Mouse (Mus musculus) lung, embryonic 16.5 days (tissue): ENCODE measurements around the gene Adam11. TPM values are rescaled to one million over a fixed set of nuclear protein-coding genes. Genes with fewer than 3 reads are reported as not detected.
A peak's percentile ranks its signal among the peaks of the same experiment; 100 is the strongest.

ENCODE experiments used
- ATAC-seq: fragments of 200-750 bp; cut with Nextera tagmentation; 2 replicates; pipeline ENCODE4 v1.8.0; 2017; ENCODE audit warnings: low read depth, mild to moderate bottlenecking, moderate library complexity
- H3K27ac ChIP-seq: fragments of 300-500 bp; sonication (generic); 2 replicates; pipeline ENCODE4 v1.5.1; 2014; ENCODE audit warnings: mild to moderate bottlenecking, control low read depth, low read length
- H3K27me3 ChIP-seq: fragments of 300-500 bp; sonication (generic); 2 replicates; pipeline ENCODE4 v1.6.1; 2014; ENCODE audit warnings: low read depth, low read length, mixed read lengths; ENCODE audit not compliant: control insufficient read depth, insufficient read depth
- H3K36me3 ChIP-seq: fragments of 300-500 bp; sonication (generic); 2 replicates; pipeline ENCODE4 v1.6.1; 2014; ENCODE audit warnings: low read length; ENCODE audit not compliant: control insufficient read depth, insufficient read depth
- H3K4me1 ChIP-seq: fragments of 300-500 bp; sonication (generic); replicated peaks from 2 replicates; pipeline ENCODE4 v1.6.1; 2014; ENCODE audit warnings: low read length, mixed read lengths; ENCODE audit not compliant: control insufficient read depth, insufficient read depth
- H3K4me2 ChIP-seq: fragments of 300-500 bp; sonication (generic); 2 replicates; pipeline ENCODE4 v1.6.1; 2014; ENCODE audit warnings: low read depth, low read length, control low read depth
- H3K4me3 ChIP-seq: fragments of 300-500 bp; sonication (generic); 2 replicates; pipeline ENCODE4 v1.5.1; 2014; ENCODE audit warnings: mild to moderate bottlenecking, low read length, control low read depth
- H3K9ac ChIP-seq: fragments of 300-500 bp; sonication (generic); 2 replicates; pipeline ENCODE4 v1.6.1; 2014; ENCODE audit warnings: low read length, control low read depth
- H3K9me3 ChIP-seq: fragments of 300-500 bp; sonication (generic); 2 replicates; pipeline ENCODE4 v1.6.1; 2016; ENCODE audit warnings: low read length; ENCODE audit not compliant: control insufficient read depth
- whole genome bisulfite sequencing: fragments of 180-500 bp; shearing (Covaris S2); extraction: QIAGEN DNeasy Blood & Tissue Kit; methylation state at CpG from one replicate; pipeline ENCODE4 v1.1.7; 2014; 5-methylcytosine and 5-hydroxymethylcytosine counted together
- polyA plus RNA-seq: library from polyadenylated mRNA; unstranded; fragments of >200 nt; fragmentation: Nextera tagmentation; extraction: Ambion mirVana; gene quantifications from 2 replicates; pipeline ENCODE4 v1.2.1, GENCODE M21; 2015

Adam11 gene
- polyA plus RNA-seq, 1 experiment from 2014 or later = 5.1 TPM

DNA sequence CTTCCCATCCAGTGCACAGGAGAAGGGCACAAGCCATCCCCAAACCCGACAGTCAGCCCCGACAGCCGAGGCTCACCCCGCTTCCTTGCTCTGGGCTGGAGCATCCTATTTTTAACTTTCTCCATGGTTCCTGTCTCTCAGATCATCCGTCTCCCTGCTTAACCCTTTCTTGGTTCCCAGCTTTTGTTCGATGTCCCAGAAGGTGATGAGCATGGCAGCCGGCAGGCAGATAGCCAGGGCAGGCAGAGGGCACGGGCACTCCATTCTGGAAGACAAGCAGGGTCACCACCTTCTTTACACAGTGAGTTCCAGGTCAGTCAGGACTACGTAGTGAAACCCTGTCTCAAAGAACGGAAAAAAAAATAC lies 19.7 kb downstream of the Adam11 start:
- ATAC-seq = no peak
- Histone ChIP-seq H3K4me3 (no peak overlapping the region), H3K4me1 (peaks cover 11% of the 10 kb centered on the region; the same call in 1 of the 2 replicates), H3K27me3 (no peaks in the 10 kb centered on the region), H3K9me3 (no peaks in the 10 kb centered on the region), H3K27ac (no peak overlapping the region), H3K9ac (no peak overlapping the region), H3K4me2 (no peak overlapping the region), H3K36me3 (no peaks in the 10 kb centered on the region)
- WGBS = 33% methylated on average over 10 of the region's 10 CpGs

DNA sequence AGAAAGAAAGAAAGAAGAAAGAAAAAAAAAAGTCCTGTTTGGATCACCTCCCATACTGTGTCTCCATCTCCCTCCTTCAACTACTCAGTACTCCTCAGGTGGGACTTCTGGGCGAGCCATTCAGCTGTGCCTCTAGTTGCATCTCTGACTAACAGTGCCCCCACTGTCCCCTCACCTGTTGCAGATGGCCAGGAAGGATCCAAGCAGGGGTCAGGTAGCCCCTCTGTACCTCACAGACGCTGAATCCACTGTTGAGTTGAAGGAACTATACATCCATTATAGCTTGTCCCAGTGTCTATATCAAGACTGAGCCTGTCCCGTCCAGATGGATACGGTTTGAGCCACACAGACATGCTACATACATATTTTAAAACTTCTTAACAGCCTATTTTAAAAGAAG lies 20.3 kb downstream of the Adam11 start:
- H3K36me3 ChIP-seq = no peaks in the 10 kb centered on the region
- H3K4me3 ChIP-seq = no peak overlapping the region
- H3K27ac ChIP-seq = no peak overlapping the region
- H3K4me1 ChIP-seq = peaks cover 11% of the 10 kb centered on the region; the same call in 1 of the 2 replicates
- H3K4me2 ChIP-seq = no peak overlapping the region
- WGBS = 78% methylated on average over 4 of the region's 4 CpGs
- no peaks in the 10 kb centered on the region for H3K9me3 ChIP-seq
- no peaks in the 10 kb centered on the region for H3K27me3 ChIP-seq
- no peak overlapping the region for H3K9ac ChIP-seq
- no peak for ATAC-seq

DNA sequence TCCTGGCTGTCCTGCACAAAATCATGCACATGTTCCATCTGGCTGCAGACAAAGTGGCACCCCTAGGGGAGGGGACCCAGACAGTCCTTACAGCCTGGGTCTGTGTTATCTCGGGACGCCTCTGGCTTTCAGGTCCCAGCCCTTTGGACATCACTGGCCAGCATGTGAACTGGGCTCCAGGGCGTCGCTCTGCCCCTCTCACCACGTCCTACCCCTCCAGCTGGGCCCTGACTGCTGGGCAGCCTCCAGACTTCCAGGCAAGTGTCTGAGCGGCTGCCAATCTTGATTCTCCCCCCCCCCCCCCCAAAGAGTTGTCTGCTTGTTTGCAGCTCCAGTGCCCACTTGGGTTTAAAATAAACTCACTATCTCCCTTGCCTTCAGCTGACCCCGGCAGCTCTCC lies 22.2 kb downstream of the Adam11 start:
- Histone ChIP-seq H3K36me3 (no peaks in the 10 kb centered on the region), H3K27me3 (no peaks in the 10 kb centered on the region), H3K4me2 (no peak overlapping the region), H3K4me3 (no peak overlapping the region), H3K9ac (no peak overlapping the region), H3K27ac (no peak overlapping the region), H3K9me3 (no peaks in the 10 kb centered on the region), H3K4me1 (0 out of 2 replicates have a peak, but pooled peaks cover 3% of the 10 kb centered on the region)
- 36% methylated on average over 7 of the region's 7 CpGs for WGBS
- ATAC-seq = no peak

DNA sequence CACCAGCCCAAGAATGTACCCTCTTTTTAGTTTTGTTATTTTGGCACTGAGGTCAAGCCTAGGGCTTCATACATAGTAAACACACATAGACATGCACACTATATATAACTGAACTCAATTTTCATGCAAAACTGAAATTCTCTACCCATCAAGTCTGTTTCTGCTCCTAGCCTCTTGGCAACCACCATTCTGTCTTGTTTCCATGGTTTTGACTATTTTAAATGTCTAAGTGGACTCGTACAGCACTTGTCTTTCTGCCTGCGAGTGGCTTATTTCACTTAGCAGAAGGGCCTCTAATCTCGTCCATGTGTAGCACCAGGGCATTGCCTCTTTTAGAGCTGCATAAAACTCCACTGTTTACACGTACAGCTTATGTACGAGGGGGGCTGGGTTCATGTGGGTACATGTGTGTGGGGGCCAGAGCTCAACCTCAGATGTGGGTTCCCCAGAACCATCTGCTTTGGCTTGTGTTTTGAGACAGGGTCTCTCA lies 26.5 kb downstream of the Adam11 start:
- Histone ChIP-seq H3K27ac (no peak overlapping the region), H3K27me3 (no peaks in the 10 kb centered on the region), H3K9me3 (no peaks in the 10 kb centered on the region), H3K9ac (no peak overlapping the region), H3K4me2 (no peak overlapping the region), H3K36me3 (no peaks in the 10 kb centered on the region), H3K4me3 (no peak overlapping the region), H3K4me1 (no peaks in the 10 kb centered on the region)
- whole genome bisulfite sequencing = 53% methylated on average over 5 of the region's 5 CpGs
- no peak for ATAC-seq

DNA sequence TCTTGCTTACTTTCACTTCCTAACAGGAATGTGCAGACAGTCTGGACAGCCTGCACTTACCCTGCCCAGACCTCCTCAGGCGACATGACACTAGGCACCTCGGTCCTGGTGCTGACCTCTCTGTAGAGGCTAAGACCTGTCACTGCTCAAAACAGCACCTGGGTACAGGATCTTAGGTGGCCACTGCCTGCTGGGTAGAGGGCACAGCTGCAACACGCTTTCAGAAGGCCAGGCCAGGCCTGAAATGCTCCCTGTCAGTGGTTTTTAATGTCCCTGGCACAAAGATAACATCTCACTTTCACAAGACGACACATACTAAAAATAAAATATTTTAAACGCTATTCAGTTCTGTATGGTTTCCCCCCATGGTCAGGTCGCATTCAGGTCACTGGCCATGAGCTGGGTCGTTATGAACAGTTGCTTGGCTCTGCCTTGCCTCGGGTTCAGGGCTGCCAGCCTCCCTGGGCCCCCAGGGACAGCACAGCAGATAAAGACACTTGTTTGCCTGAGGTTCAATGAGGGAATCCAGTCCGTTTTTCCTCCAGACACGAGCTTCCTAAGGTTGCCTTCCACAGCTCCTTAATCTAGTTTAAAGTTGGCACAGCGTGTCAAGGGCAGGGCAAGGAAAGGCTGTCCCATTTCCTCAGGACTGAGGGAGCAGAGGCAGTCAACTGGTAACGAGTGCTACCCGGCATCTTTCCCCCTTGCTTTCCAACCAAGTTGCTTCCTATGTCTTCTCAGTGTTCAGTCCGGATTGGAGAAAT lies 30.6 kb downstream of the Adam11 start:
- Histone ChIP-seq H3K4me2 (no peak overlapping the region), H3K4me1 (no peaks in the 10 kb centered on the region)

DNA sequence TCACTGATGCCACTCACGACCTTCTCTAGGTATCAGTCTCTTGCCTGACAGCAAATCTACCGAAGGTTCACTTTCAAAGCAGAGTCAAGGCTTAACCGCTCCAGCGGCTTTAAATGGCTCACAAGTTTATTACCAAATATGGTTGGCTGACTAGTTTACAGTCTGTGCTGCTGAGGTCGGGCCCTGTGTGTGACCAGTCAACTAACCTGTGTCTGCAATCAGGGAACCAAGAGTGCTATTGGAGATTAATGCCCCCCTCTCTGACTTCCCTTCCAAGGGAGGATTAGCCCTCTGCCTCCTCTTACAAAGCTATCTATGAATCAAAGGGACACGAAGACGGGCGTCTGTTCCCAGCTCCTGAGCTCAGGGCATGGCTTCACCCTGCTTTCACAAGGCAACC lies 32.9 kb downstream of the Adam11 start:
- no peak for ATAC-seq
- no peak overlapping the region for H3K9ac ChIP-seq
- WGBS = 52% methylated on average over 8 of the region's 8 CpGs
- H3K4me1 ChIP-seq = no peaks in the 10 kb centered on the region
- no peak overlapping the region for H3K4me2 ChIP-seq
- H3K27me3 ChIP-seq = no peaks in the 10 kb centered on the region
- no peak overlapping the region for H3K27ac ChIP-seq
- peaks cover 13% of the 10 kb centered on the region for H3K36me3 ChIP-seq
- H3K4me3 ChIP-seq = no peak overlapping the region
- H3K9me3 ChIP-seq = no peaks in the 10 kb centered on the region

More for the DNA sequence above, 30.6 kb downstream of the Adam11 start:
- H3K36me3 ChIP-seq = peaks cover 5% of the 10 kb centered on the region
- WGBS = 51% methylated on average over 14 of the region's 14 CpGs
- no peak for ATAC-seq
- no peaks in the 10 kb centered on the region for H3K27me3 ChIP-seq
- no peak overlapping the region for H3K27ac ChIP-seq
- no peaks in the 10 kb centered on the region for H3K9me3 ChIP-seq
- H3K4me3 ChIP-seq = no peak overlapping the region
- H3K9ac ChIP-seq = no peak overlapping the region

DNA sequence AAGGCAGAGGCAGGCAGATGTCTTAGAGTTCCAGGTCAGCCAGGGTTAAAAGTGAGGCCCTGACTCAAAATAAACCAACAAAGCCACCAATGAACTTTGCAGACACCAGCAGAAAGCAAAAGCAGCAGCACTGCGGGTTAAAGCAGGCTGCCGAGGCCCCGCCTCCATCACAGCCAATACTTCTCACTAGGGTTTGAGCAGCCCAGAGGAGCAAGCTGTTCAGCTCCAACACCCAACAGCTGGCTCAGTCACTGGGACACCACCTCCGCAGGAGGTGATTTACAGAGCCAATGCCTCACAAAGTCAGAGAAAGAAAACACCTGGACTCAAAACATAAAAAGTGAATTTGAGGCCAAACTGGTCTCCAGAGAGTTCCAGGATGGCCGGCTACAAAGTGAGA lies 42.2 kb downstream of the Adam11 start:
- Histone ChIP-seq H3K4me3 (no peak overlapping the region), H3K27ac (no peak overlapping the region), H3K4me1 (peaks cover 2% of the 10 kb centered on the region), H3K9ac (no peak overlapping the region), H3K27me3 (no peaks in the 10 kb centered on the region), H3K4me2 (no peak overlapping the region), H3K9me3 (no peaks in the 10 kb centered on the region), H3K36me3 (peaks cover 31% of the 10 kb centered on the region)
- ATAC-seq = peak; percentile 41; the same call in 1 of the 2 replicates
- 75% methylated on average over 5 of the region's 5 CpGs for WGBS

DNA sequence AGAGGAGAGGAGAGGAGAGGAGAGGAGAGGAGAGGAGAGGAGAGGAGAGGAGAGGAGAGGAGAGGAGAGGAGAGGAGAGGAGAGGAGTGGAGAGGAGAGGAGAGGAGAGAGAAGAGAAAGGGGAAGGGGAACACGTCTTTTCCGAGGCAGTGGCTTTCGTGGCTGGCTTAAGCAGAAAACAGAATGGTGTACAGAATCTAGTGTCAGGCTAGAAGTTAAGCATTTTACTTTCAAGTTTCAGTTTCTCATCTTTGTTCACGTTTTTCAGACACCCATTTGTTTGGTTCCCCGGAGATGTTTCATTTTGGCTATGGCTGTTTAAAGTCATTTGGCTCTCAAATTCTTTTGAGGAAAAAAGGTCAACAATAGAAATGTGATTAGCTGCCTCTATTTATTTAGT lies 47.0 kb downstream of the Adam11 start:
- Histone ChIP-seq H3K27ac (no peak overlapping the region), H3K9me3 (no peaks in the 10 kb centered on the region), H3K36me3 (peaks cover 11% of the 10 kb centered on the region; the same call in 1 of the 2 replicates), H3K9ac (no peak overlapping the region), H3K4me2 (no peak overlapping the region), H3K27me3 (no peaks in the 10 kb centered on the region), H3K4me3 (no peak overlapping the region), H3K4me1 (peaks cover 14% of the 10 kb centered on the region)
- WGBS = 59% methylated on average over 5 of the region's 5 CpGs
- no peak for ATAC-seq

DNA sequence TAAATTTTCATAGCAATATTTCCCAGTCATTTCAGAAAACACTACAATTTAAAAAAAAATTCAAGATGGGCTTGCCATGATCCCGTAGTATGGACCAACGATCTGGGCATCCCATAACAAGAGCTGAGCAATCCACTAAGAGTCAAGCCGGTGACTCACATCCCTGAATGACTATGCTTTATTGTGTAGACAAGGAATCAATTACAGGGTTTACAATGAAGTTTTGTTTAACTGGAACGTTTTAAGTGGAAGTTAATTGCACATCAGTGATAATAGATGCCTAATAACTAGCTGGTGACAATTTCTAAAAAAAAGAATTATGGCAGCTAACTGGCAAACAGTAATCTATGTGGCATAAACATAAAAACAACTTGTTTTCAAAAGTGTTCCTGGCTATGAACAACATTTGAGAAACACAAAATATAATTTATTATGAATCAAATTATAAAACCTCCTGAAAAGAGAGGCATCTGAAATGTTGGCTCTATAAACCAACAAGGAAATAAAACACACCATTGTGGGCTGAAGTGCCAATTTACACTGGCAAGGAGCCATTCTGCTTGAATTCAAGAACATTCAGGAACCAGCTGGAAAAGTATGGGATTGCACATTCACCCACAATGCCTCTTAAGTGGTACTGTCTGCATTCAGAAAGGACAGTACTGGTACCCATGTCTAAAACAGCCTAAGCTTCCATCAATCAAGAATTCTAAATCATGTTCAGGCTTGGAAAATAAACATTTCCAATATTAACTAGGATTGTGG lies 49.7 kb downstream of the Adam11 start:
- Histone ChIP-seq H3K27ac (no peak overlapping the region), H3K9ac (no peak overlapping the region), H3K9me3 (no peaks in the 10 kb centered on the region), H3K4me1 (peaks cover 19% of the 10 kb centered on the region), H3K27me3 (no peaks in the 10 kb centered on the region), H3K36me3 (peaks cover 4% of the 10 kb centered on the region; the same call in 1 of the 2 replicates), H3K4me3 (no peak overlapping the region), H3K4me2 (no peak overlapping the region)
- no peak for ATAC-seq
- whole genome bisulfite sequencing = 54% methylated on average over 4 of the region's 4 CpGs
